Mouse (Mus musculus): ENCODE data around the gene Shroom3.

GRCm38 (mm10) chr5:92930557-92930956 lies 247.3 kb downstream of the Shroom3 start:
- TF ChIP-seq ZC3H11A (IDR thresholded peaks at IDR 0.05; ENCODE audit: low read depth, low read length) (no peak), CTCF (IDR thresholded peaks at IDR 0.05 in 2 of 3, conservative IDR thresholded peaks at IDR 0.05 in 1 of 3; ENCODE audit: control insufficient read depth in 1 of 3, insufficient read depth in 1 of 3, low read depth in 2 of 3, low read length in 3 of 3, poor library complexity in 1 of 3, severe bottlenecking in 1 of 3) (no peak), NRF1 (IDR thresholded peaks at IDR 0.05; ENCODE audit: insufficient read depth, low read depth, low read length, poor library complexity, severe bottlenecking) (no peak), EP300 (IDR thresholded peaks at IDR 0.05; ENCODE audit: low read depth in 1 of 2, low read length in 2 of 2) (no peak), USF1 (IDR thresholded peaks at IDR 0.05; ENCODE audit: low read depth, low read length) (no peak)
